Mouse (Mus musculus): Measurements from ENCODE around the gene Barx2. TPM values are rescaled to one million over a fixed set of nuclear protein-coding genes. Genes with fewer than 3 reads are reported as not detected.

Gene Barx2
- polyA plus RNA-seq, 1 experiment, result not detected

DNA sequence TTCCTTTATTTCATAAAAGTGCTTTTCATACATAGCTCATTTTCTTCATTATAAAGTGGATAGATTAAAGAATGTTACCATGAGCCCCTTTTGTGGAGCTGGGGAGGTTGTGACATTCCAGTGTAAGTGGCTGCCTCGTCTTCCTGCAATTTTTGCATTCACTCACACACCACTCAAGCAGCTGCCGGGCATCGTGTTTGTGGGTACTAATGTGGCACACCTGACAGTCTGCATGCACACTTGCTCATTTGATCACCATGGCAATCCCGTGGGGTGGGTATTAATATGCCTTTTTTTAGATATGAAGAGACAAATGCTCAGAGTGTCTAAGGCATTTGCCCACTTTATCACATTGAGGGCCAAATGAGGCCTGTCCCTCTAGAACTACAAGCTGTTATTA is 24.9 kb downstream of the Barx2 start:
- no peaks in the 10 kb centered on the region for H3K79me2 ChIP-seq (ENCODE audit: control insufficient read depth, insufficient read depth)
- H3K36me3 ChIP-seq (ENCODE audit: control insufficient read depth, insufficient read depth), result no peaks in the 10 kb centered on the region
- peaks cover 11% of the 10 kb centered on the region for H3K27me3 ChIP-seq (ENCODE audit: control insufficient read depth, insufficient read depth, insufficient read length)
- H3ac ChIP-seq (ENCODE audit: control insufficient read depth, insufficient read length, low read depth), result no peak overlapping the region
- TF ChIP-seq MYOD1 (IDR thresholded peaks at IDR 0.05; ENCODE audit: control insufficient read depth, insufficient read length, low read depth) (no peak), USF1 (IDR thresholded peaks at IDR 0.05; ENCODE audit: low read depth) (no peak), MYOG (IDR thresholded peaks at IDR 0.05; ENCODE audit: control insufficient read depth, extremely low read depth, insufficient read length) (no peak), CEBPB (IDR thresholded peaks at IDR 0.05; ENCODE audit: low read depth) (no peak), MAX (IDR thresholded peaks at IDR 0.05) (no peak), CTCF (IDR thresholded peaks at IDR 0.05; ENCODE audit: control insufficient read depth, insufficient read depth, insufficient read length) (no peak), FOSL1 (IDR thresholded peaks at IDR 0.05; ENCODE audit: insufficient read depth, low read length, poor library complexity, severe bottlenecking) (no peak)
- H3K79me3 ChIP-seq (ENCODE audit: low read depth), result no peaks in the 10 kb centered on the region
- H3K4me3 ChIP-seq (ENCODE audit: insufficient read depth, poor library complexity, severe bottlenecking), result no peak overlapping the region

DNA sequence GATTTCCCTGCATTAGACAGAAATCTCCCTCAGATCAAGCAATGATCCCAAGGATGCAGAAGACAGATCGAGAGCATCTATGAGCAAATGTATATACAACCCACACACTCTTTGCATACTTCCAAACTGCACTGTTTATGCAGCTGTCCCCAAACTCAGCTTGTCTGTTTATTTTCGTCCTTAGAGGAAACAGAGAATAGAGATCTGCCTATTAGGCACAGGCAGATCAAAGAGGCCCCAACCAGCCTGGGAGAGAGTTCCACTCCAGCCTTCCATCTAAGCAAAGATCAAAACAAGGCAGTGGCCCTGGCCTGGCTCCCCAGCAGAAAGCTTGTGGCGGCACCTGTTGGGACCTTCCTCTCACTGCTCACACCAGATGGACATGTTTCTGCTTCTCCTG is 27.0 kb downstream of the Barx2 start:
- TF ChIP-seq MAX (IDR thresholded peaks at IDR 0.05) (no peak), CTCF (IDR thresholded peaks at IDR 0.05; ENCODE audit: control insufficient read depth, insufficient read depth, insufficient read length) (no peak), MYOG (IDR thresholded peaks at IDR 0.05; ENCODE audit: control insufficient read depth, extremely low read depth, insufficient read length) (no peak), USF1 (IDR thresholded peaks at IDR 0.05; ENCODE audit: low read depth) (no peak), CEBPB (IDR thresholded peaks at IDR 0.05; ENCODE audit: low read depth) (no peak), FOSL1 (IDR thresholded peaks at IDR 0.05; ENCODE audit: insufficient read depth, low read length, poor library complexity, severe bottlenecking) (no peak), MYOD1 (IDR thresholded peaks at IDR 0.05; ENCODE audit: control insufficient read depth, insufficient read length, low read depth) (no peak)
- Histone ChIP-seq H3K4me3 (ENCODE audit: insufficient read depth, poor library complexity, severe bottlenecking) (no peak overlapping the region), H3K27me3 (ENCODE audit: control insufficient read depth, insufficient read depth, insufficient read length) (peaks cover 11% of the 10 kb centered on the region), H3K79me3 (ENCODE audit: low read depth) (no peaks in the 10 kb centered on the region), H3K36me3 (ENCODE audit: control insufficient read depth, insufficient read depth) (no peaks in the 10 kb centered on the region), H3K79me2 (ENCODE audit: control insufficient read depth, insufficient read depth) (no peaks in the 10 kb centered on the region), H3ac (ENCODE audit: control insufficient read depth, insufficient read length, low read depth) (no peak overlapping the region)

DNA sequence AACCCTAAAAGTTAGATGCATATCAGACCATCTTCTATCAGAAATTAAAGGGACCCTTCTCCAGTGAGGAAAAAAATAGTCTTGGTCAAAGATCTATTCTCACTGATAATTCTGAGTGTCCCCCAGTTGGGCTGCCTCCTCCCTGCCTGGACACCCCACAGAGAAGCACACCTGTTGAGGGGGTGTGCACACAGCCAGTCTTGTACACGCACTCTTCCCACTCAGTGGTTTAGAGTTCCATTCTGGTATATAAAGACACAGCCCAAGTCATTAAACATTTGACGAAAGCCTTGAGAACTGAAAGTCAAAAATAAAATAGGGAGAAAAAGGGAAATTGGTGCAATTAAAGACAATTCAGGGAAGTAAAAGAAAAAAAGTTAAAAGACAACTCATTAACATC is 30.9 kb downstream of the Barx2 start:
- Histone ChIP-seq H3ac (ENCODE audit: control insufficient read depth, insufficient read length, low read depth) (no peak overlapping the region), H3K36me3 (ENCODE audit: control insufficient read depth, insufficient read depth) (no peaks in the 10 kb centered on the region), H3K79me2 (ENCODE audit: control insufficient read depth, insufficient read depth) (no peaks in the 10 kb centered on the region), H3K27me3 (ENCODE audit: control insufficient read depth, insufficient read depth, insufficient read length) (peaks cover 3% of the 10 kb centered on the region), H3K79me3 (ENCODE audit: low read depth) (no peaks in the 10 kb centered on the region), H3K4me3 (ENCODE audit: insufficient read depth, poor library complexity, severe bottlenecking) (no peak overlapping the region)
- no peak for TF ChIP-seq FOSL1 (IDR thresholded peaks at IDR 0.05; ENCODE audit: insufficient read depth, low read length, poor library complexity, severe bottlenecking)
- no peak for TF ChIP-seq MYOD1 (IDR thresholded peaks at IDR 0.05; ENCODE audit: control insufficient read depth, insufficient read length, low read depth)
- no peak for TF ChIP-seq MYOG (IDR thresholded peaks at IDR 0.05; ENCODE audit: control insufficient read depth, extremely low read depth, insufficient read length)
- no peak for TF ChIP-seq CEBPB (IDR thresholded peaks at IDR 0.05; ENCODE audit: low read depth)
- no peak for TF ChIP-seq MAX (IDR thresholded peaks at IDR 0.05)
- no peak for TF ChIP-seq CTCF (IDR thresholded peaks at IDR 0.05; ENCODE audit: control insufficient read depth, insufficient read depth, insufficient read length)
- no peak for TF ChIP-seq USF1 (IDR thresholded peaks at IDR 0.05; ENCODE audit: low read depth)

DNA sequence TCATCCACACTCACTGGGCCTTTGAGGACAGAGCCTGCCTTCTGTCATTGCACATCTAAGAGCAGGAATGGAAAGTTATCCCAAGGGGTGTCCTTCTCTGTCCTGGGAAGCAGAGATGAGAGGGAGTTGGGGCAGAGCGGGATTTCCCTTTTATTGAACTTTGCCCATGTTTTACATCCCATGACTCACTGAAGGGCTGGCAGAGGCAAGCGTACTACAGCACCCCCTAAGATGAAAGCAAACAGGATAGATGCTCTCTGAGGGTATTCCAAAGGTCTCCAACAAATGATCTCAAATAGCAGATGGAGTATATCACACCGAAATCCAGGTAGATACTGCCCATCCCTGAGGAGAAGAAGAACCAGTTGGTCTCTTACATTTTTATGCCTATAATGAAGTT is 37.7 kb downstream of the Barx2 start:
- no peaks in the 10 kb centered on the region for H3K27me3 ChIP-seq (ENCODE audit: control insufficient read depth, insufficient read depth, insufficient read length)
- no peak overlapping the region for H3K4me3 ChIP-seq (ENCODE audit: insufficient read depth, poor library complexity, severe bottlenecking)
- H3ac ChIP-seq (ENCODE audit: control insufficient read depth, insufficient read length, low read depth), result no peak overlapping the region
- no peak for TF ChIP-seq CEBPB (IDR thresholded peaks at IDR 0.05; ENCODE audit: low read depth)
- no peak for TF ChIP-seq FOSL1 (IDR thresholded peaks at IDR 0.05; ENCODE audit: insufficient read depth, low read length, poor library complexity, severe bottlenecking)
- TF ChIP-seq MYOG (IDR thresholded peaks at IDR 0.05; ENCODE audit: control insufficient read depth, extremely low read depth, insufficient read length), result no peak
- TF ChIP-seq CTCF (IDR thresholded peaks at IDR 0.05; ENCODE audit: control insufficient read depth, insufficient read depth, insufficient read length), result no peak
- TF ChIP-seq MAX (IDR thresholded peaks at IDR 0.05), result no peak
- no peak for TF ChIP-seq USF1 (IDR thresholded peaks at IDR 0.05; ENCODE audit: low read depth)
- no peak for TF ChIP-seq MYOD1 (IDR thresholded peaks at IDR 0.05; ENCODE audit: control insufficient read depth, insufficient read length, low read depth)
- no peaks in the 10 kb centered on the region for H3K36me3 ChIP-seq (ENCODE audit: control insufficient read depth, insufficient read depth)
- H3K79me2 ChIP-seq (ENCODE audit: control insufficient read depth, insufficient read depth), result no peaks in the 10 kb centered on the region
- no peaks in the 10 kb centered on the region for H3K79me3 ChIP-seq (ENCODE audit: low read depth)

DNA sequence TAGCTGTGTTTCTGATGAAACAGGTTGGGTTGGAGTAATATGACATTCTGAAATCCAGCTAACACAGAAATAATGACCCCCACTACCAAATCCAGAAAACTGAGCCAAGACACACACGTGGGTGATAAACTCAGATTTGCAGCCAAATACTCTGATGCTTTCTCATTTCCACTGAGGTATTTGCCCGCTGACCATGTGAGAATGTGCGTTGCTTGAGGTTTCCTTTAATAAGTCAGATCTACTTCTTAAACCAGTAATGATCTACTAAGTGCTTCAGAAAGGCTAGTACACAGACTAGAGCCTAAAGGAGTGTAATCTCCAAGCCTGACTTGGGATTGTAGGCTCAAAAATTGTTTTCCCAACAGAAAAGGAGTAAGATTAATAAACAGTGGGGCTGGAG is 39.0 kb downstream of the Barx2 start:
- no peaks in the 10 kb centered on the region for H3K36me3 ChIP-seq (ENCODE audit: control insufficient read depth, insufficient read depth)
- no peak overlapping the region for H3ac ChIP-seq (ENCODE audit: control insufficient read depth, insufficient read length, low read depth)
- TF ChIP-seq CEBPB (IDR thresholded peaks at IDR 0.05; ENCODE audit: low read depth), result no peak
- no peak for TF ChIP-seq FOSL1 (IDR thresholded peaks at IDR 0.05; ENCODE audit: insufficient read depth, low read length, poor library complexity, severe bottlenecking)
- no peak for TF ChIP-seq CTCF (IDR thresholded peaks at IDR 0.05; ENCODE audit: control insufficient read depth, insufficient read depth, insufficient read length)
- no peak overlapping the region for H3K4me3 ChIP-seq (ENCODE audit: insufficient read depth, poor library complexity, severe bottlenecking)
- H3K79me2 ChIP-seq (ENCODE audit: control insufficient read depth, insufficient read depth), result no peaks in the 10 kb centered on the region
- H3K27me3 ChIP-seq (ENCODE audit: control insufficient read depth, insufficient read depth, insufficient read length), result no peaks in the 10 kb centered on the region
- H3K79me3 ChIP-seq (ENCODE audit: low read depth), result no peaks in the 10 kb centered on the region

DNA sequence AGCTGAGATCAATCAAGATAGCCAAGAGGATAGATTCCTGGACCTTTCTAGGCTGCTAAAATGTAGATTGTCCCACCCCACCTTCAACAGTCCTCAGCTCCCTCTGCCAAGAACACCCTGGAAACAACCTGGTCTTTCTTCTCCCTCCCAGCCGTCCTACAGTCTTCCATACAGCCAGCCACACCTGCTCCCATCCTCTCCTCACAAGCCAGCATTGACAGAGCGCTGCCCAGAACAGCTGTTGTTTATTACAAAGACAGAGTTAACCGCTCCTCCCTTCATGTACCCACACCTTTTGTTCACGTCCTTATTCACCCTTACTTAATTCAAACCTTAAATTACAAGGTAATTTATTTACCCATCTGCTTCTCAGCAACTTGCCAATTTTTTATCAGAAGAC is 41.9 kb downstream of the Barx2 start:
- Histone ChIP-seq H3K4me3 (ENCODE audit: insufficient read depth, poor library complexity, severe bottlenecking) (no peak overlapping the region), H3K79me3 (ENCODE audit: low read depth) (no peaks in the 10 kb centered on the region), H3K36me3 (ENCODE audit: control insufficient read depth, insufficient read depth) (no peaks in the 10 kb centered on the region), H3K27me3 (ENCODE audit: control insufficient read depth, insufficient read depth, insufficient read length) (no peaks in the 10 kb centered on the region), H3ac (ENCODE audit: control insufficient read depth, insufficient read length, low read depth) (no peak overlapping the region), H3K79me2 (ENCODE audit: control insufficient read depth, insufficient read depth) (no peaks in the 10 kb centered on the region)
- no peak for TF ChIP-seq CTCF (IDR thresholded peaks at IDR 0.05; ENCODE audit: control insufficient read depth, insufficient read depth, insufficient read length)
- no peak for TF ChIP-seq CEBPB (IDR thresholded peaks at IDR 0.05; ENCODE audit: low read depth)
- no peak for TF ChIP-seq USF1 (IDR thresholded peaks at IDR 0.05; ENCODE audit: low read depth)
- TF ChIP-seq MYOD1 (IDR thresholded peaks at IDR 0.05; ENCODE audit: control insufficient read depth, insufficient read length, low read depth), result no peak

Measured in C2C12 (cell line).